Mouse (Mus musculus) ovary, postnatal 10 days (tissue): ENCODE results near the gene Calcoco1.
A peak's percentile ranks its signal among the peaks of the same experiment; 100 is the strongest.

Experiments
- DNase-seq: peaks from one replicate; pipeline ENCODE4 v3.0.0; 2022; ENCODE audit warnings: low spot score

Gene Calcoco1

DNA sequence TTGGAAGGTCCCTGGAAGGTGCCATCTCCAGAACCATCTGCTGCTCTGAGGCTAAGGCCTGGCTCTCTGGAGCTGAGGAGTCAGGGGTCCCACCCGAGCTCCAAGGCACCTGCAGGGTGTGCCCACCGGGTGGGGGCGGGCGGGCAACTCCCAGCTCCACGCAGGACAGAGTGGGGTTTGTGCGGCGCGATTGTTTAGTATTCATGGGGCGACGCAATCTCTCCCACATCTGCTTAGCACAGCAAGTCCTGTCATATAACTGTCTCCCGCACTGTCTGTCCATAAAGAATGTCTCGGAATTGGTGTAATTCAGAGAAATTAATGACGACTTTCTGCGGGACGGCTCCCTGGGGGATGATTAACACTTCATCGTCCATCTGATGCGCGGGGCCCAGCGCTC lies 15.1 kb upstream of the Calcoco1 start:
- DNase-seq: no peak

DNA sequence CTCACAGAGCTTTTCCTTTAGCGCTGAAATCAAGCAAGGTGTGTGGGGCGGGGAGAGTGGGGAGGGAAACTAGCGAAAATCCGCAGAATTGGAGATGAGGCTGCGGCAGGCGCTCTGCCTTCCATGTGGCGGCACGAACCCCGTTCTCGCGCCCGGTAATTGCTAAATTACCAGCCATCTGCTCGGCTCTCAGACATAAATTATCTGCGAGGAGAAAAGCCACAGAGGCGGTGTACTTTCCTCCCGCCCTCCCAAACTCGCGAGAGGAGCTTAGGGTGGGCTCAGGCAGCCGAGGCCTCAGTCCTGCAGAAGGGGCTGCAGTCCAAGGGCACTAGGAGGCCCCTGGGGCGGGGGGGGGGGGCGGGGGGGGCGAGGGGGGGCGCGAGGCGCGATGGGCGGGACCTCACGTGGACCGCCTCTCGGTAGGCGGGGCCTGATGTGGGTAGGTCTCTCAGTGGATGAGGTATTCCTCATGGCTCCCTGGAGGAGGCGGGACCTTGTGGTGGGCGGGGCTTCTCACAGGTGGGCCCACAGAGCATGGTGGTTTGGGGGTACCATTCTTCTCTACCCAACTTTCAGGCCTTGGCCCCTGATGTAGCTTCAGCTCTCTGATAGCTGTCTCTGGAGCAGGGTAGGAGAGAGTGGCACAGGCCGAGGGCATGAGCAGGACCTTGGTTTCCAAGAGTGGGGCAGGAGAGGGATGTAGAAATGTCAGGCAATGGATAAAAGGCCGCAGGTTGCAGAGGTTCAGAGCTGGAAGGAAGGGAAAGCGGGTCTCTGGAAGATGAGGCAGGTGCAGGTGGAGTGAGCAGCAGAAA lies 14.4 kb upstream of the Calcoco1 start:
- DNase-seq: no peak

DNA sequence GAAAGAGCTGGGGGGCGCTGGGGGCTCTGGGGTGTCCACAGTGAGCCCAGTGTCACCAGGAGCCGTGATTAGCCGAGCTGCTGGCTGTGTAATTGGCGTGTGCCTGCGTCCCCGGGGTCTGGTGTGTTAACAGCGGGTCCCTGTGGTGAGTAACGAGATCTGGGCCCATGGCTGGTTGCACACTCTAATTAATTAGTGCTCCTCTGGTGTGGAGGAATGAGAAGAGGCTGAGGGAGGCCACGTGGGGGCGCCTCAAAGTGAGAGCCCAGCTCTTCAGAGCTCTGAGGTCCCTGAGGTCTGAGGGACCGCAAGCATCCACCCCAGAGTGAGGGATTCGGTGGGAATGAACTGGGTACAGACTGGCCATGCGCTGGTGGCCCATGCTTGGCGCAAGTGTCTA lies 13.1 kb upstream of the Calcoco1 start:
- no peak for DNase-seq

DNA sequence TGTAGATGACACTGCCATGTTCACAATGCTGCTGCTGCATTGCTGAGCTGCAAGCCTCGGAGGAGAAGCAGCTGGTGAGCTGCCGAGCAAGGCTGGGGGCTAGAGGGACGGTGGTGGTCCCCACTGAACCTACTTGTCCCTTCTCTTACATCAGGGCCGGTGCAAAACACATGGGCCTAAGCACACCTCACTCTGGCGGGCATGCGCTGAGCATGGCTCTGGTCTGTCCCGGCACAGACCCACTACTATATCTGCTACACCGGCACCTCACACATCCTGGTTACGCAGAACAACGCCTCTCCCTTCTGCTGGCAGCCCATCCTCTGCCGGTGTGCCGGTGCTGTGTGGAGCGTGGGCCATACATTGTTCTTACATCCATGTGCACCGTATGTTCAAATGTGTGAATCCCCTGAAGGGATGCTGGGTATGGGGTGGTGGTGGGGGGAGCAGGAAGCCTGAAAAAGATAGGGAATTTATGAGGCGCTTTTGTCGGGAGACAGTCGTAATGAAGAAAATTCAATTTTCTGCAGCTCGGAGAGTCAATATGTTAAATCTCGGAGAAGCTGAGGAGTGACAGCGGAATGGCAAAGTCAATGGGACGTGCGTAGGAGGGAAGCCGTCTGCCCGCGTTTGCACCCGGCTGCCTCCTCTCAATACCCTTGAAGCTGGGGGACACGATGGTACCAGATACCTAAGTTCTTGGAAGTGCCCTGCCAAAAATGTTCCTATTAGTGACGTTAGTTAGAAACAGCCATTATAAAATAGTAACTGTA lies 12.0 kb upstream of the Calcoco1 start:
- no peak for DNase-seq

DNA sequence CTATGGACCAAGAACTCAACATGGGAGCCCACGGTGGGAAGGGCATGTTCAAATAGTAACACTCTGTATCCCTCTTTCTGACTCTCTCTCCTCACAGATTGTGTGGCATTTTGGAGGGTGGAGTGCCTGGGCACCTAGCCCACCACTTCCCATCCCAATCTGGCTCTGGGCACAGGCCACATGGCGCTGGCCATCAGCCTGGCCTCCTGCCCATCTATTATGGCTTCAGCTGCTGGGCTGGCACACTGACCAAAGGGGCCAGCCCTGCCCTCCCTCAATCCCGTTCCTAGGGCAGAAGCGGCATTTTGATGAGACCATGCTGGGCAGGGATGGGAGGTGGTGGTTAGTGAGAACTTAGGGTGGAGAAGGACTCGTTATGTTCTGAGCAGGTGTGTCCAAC lies 11.3 kb upstream of the Calcoco1 start:
- no peak for DNase-seq

DNA sequence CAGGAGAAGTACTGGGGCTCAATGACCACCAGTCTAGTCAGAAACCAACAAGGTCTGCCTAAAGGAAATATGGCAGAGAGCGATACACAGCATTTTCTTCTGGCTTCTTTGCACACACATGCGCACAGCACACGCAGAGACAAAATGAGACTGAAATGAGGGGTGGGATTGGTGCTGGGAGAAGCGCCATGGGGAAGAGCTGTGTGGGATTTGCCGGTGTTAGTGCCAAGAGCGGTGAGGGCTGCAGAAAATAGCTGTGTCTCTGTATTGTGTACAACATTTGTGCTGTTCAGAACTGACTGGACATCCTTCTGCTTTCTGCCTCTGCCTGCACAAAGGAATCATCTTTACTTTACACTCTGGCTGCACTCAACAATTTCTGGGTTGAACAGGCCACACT lies 10.4 kb upstream of the Calcoco1 start:
- no peak for DNase-seq

DNA sequence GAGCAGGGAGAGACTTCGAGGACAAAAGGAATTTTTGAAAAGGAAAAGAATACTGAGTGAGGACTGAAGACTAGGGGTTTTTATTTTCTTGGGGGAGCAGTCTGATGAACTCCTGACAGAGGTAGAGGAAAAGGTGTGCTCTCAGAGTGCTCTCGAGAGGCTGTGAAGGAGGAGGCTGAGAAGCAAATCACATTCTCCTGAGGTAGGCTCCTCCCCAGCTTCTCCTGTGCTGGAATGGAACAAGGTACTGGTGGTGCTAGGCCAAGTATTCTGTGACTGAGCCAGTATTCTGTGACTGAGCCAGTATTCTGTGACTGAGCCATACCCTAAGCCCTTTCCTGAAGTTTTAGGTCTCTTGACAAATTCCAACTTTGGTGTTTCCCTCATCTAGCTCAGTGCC lies 6.0 kb upstream of the Calcoco1 start:
- no peak for DNase-seq

DNA sequence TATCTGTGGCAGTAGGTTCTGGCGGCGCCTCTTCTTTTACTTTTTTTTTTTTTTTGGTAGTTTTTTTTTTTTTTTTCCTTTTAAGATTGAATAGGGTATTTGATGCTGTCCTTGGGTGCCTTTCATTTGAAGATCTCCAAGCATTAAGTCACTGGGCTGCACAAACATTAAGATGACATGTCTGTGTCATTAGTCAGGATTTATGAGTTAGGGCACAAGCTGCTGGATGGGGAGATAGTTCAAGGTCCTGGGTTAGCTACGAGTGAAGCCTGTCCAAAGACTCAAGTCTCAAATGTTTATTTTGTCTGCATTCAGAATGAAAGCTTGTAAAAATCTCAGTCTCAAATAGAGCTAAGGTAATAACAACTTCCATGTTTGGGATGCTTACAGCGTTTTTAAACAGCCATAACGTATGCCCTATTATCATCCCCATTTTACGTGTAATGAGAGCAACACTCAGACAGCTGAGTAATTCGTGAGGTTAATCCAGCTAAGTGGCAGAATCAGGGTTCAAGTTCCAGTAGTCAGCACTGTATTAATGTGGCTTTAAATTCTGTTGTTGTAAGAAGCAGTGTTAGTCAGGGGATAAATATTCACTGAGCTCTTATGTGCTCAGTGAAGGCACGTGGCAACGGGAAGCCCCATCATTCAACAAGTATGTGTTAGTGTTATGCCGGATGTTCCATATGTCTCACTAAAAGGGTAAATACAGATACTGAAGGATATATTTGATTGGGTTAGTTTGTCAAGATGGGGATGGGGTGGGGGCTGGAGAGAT lies 1.6 kb upstream of the Calcoco1 start:
- no peak for DNase-seq

DNA sequence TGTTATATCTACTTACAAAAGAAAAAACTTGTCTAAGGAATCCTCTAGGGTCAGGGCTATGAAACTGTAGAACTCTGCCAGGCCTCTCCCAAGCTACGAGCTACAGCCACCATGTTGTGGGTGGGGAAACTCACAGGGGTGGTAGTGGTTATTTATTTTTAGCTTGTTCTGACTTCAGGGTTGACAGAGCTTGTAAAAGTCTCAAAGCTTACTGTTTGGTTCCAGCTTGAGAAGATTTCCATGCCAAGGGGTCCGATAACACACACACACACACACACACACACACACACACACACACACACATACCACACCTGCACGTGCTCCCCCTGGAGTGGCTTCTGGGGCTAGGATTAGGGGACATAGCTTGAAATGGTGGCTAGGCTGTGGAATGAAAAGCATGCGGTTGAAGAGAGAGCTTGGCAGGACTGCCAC lies 538 bp upstream of the Calcoco1 start:
- no peak for DNase-seq

DNA sequence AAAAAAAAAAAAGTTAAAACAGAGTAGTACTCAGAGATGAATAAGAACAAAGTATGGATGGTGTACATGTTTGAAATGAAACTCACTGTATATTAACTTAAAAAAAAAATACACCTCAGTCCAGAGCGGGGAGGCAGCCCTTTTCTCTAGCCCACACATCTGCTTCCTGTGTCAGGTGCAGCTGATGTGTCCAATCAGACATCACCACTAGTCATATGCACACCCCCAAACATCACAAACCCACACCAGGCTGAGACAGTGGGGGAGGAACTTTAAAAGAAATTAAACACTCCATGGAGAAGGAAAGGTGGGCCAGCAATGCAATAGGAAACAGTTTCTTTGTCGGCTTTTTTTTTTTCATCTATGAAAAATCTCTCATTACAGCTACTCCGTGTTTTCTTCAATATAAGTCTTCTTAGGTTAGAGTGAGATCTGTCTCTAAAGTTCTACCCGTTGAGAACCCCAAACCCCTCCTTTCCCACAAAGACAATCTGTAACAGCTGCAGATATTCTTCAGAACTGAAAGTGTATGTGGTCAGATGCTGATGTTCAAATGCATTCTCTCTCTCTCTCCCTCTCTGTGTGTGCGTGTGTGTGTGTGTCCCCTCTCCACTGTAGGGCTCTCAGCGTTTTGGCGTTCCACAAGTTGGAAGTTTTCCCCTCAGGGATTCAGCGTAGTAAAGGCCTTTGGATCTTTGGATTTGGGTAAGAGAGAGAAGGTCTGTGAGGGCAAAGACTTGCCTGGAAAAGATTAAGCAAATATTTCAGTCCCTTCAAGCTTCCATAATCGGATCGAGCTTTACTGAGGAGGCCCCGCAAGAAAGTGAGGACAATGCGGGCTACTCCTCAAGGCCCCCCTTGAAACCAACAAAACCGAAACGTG lies 721 bp downstream of the Calcoco1 start:
- no peak for DNase-seq

DNA sequence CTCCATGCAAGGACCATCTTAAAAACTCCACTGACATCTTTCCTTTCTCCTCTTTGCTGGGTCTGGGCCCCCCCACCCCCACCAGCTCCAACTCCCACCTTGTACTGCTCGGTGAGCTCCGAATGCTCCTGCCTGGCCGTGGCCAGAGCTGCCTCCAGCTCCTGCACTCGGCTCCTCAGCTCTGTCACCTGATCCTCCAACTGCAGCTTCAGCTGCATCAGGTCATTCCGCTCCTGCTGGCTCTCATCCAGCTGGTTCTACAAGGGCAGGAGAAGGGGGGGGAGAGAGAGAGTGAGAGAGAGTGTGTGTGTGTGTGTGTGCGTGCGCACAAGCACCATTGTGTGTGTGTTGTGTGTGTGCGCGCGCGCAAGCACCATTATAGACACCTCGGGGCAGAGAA lies 5.8 kb downstream of the Calcoco1 start:
- DNase-seq: no peak

DNA sequence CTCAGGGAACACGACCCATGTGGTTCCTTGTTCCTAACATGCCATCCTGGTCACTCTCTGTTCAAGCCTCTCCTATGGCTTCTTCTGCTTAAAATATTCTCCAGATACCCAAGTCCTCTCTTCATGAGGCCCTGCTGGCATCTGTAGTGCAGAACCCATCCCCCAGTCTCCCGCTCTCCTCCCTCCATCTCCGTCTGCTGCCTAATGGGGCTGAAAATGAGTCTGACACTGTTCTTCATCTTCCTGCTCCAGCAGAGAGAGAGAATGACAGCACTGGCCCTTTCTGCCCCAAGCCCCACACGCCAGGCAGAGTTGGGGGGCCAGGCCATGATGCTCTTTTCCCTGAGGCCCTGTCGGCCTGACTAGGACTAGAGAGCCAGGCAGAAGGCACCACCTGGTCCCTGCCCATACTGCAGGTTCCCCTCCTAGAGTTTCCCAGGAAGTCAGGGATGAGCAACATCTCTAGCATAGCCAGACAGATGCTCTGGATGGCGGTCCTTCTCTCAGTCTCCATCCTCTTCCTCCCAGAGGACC lies 14.2 kb downstream of the Calcoco1 start:
- DNase-seq: no peak

DNA sequence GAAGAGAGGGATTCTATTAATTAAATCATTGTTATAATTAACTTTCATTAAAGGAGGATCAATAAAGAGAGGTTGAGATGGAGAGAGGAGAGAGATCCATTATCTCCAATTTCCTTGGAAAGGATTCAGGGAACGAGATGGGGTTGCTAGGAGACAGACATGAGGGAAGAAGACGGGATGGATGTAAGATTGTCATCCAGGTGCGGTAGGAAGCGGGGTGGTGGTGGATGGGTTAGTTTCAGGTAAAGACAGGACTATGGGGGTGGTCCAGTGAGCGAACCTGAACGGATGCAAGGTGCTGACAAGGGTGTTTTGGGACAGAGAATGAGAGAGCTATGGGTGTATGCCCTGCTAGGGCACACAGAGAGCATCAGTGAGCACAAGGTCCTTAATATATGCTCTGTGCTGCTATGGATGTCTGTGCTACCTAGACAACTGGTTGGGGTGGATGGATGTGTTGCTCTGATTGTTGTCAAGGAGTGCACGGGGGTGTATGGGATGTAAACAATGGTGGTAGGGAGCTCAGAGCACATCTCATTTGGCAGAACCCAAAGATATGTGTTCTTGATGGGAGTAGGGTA lies 16.0 kb downstream of the Calcoco1 start:
- DNase-seq: no peak

DNA sequence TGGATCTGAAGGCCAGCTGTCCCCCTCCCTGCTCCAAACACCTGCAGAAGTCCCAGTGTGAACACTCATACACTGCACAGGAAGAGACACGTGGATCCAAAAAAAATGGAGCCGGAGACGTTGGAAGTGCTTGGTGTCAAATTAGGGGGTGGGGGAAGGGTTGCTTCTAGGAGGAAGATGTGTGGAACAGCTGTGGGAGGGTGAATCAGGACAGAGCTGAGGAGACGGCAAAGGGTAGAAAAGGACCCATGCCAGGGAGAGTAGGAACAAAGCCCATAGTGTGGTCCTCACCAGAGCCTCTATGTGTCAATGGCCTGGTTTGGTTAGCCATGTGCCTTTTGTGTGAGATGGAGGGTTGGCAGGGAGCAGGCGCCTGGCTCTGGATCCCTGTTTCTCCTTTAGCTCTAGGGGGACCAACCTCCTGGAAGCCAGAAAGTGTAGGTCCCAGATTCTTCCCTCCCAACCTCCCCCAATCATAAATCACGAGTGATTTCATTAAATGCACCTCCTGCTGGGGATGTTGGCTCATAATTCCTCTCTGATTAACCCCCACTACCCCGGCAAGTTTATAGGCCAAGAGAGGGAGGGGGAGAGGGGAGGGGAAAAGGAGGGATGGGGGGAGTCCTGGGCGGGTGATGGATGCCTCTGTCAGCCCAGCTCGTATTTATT lies 16.6 kb downstream of the Calcoco1 start:
- DNase-seq: no peak

DNA sequence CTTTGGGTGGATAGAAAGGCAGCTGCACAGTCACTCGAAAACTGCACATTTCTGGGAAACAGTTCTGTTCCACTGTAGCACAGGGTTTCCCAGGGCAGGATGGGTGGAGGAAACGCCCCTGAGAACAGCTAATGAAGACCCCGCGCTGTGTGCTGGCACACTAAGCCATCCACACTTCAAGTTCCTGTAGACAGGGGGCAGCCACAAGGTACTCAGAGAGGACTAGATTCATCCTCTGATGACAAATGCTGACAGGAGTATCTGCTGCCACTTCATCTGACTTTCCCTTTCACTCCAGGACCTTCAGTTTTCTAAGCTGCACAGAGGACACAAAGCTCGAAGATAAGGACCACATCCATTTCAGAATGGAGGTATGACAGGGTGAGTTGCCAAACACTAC lies 17.2 kb downstream of the Calcoco1 start:
- DNase-seq: no peak

DNA sequence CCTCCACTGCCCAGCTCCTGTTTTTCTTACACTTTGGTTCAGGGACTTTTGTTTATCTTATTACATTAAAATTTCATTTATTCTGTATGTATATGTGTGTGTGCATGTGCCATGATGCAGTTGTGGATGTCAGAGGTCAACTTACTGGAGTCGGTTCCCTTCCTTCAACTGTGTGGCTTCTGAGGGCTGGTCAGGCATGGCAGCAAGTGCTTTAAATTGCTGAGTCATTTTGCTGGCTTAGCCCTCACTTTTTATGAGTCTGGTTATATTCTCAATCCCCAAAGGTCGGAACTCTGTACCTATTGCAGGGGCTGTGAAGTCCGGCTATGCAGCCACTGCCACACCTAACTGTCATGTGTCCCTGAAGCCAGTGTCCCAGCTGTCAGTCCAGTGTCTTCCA lies 19.0 kb downstream of the Calcoco1 start:
- no peak for DNase-seq

DNA sequence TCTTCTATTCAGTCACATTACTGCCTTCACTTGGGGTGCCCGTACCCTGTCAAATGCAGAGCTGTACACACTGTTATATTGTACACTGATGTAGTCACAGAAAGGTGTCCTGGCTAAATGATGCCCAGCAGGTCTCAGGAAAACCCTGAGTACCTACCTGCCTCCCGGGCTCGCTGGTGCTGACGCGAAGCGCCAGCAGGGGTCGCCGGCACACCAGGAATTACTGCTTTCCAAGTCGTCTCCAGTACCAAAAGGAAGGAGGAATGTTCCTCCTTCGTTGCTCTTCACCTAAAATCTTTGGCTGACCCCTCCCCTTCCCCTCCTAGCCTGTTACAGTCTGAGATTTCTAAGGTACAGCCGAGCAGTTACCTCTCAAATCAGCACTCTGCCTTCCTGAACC lies 23.8 kb downstream of the Calcoco1 start:
- DNase-seq: peak; percentile 57

DNA sequence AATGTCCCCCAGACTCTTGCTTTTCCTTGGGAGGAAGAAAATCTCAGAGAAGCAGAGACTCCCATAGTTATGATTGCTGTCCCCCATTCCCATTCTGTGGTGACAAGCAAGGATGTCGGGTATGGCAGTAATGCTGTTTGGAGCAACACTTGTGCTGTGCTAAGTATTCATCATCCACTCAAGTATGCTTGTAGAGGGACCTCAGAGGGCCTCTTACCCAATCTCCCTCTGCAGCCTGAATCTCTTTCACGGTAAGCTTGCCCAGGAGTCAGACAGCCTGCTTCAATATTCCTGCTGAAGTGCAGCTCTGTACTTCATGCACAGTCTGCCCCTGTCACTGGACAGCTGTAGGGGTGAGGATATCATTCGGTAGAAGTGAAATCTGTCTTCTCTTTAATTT lies 25.1 kb downstream of the Calcoco1 start:
- no peak for DNase-seq

DNA sequence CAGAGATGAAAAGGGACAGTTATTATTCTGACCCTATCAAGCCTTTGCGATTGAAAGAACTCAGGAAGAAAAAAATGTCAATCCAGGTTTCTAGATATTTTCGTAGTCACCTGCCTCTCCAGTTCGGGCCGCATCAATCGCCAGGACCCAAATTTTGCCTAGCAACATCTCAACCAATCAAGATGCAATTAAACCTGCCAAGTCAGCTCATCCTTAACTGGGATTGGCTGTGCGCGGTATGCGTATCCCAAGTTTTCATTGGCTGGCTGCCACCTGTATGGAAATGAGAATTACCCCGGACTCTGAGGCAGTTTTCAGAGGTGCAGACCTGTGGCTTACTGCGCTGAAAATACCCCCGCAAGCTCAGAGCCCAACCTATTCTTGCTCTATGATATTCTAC lies 28.4 kb downstream of the Calcoco1 start:
- no peak for DNase-seq

DNA sequence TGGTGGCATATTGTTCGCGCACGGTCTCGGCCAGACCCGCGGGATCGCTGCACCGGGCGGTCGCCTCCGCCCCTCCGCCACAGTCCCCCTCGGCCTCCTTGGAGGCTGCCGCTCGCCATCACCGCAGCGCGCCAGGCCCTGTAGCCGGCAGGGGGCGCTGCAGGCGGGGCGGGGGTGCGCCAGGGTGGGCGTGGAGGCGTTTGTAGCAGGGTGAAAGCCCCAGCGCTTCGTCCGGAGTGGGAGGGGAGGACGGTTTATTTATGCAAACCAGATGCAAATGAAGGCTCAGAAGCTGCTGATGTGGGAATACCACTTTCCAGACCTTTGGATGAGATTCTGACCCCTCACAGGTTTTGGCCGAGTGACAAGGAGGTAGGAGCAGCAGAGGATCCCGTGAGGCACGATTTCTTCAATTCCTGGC lies 29.0 kb downstream of the Calcoco1 start:
- DNase-seq: peak; percentile 36
